In the genomic region with DNA sequence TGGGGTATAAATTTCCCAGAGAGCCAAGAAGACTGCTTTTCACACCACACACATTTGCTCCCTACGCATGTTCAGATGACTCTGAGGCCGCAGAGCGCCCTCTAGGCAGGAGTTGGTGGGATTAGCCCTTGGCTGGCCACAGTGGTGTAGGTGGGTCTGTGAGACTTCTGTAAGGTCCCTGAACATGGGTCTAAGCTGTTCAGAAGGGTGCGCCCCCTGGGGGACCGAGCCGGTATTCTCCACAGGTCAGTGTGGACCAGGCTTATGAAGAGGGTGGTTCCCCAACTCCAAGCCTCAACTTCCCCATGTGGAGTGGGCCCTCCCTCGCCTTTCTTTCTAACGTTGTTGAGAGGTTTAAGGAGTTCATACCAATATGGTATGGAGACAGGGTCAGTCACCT, we compare ENCODE assay signal across 8 mouse cellular contexts. TPM values are rescaled to one million over a fixed set of nuclear protein-coding genes. Genes with fewer than 3 reads are reported as not detected.
A peak's percentile ranks its signal among the peaks of the same experiment; 100 is the strongest.
DNase-seq lines count a peak whose midpoint lies in the region; ATAC-seq and TF ChIP-seq lines count a peak whose summit lies in the region.

No protein-coding gene starts in this region.

- H3K9me3 ChIP-seq in limb, embryonic 11.5 days (ENCODE audit: control insufficient read depth, low read length), result no peaks in the 10 kb centered on the region

- H3K36me3 ChIP-seq in limb, embryonic 11.5 days (ENCODE audit: control insufficient read depth, insufficient read depth, low read length), result no peaks in the 10 kb centered on the region

- no peak overlapping the region for H3K4me2 ChIP-seq in limb, embryonic 11.5 days (ENCODE audit: low read depth, severe bottlenecking)

- peak; percentile 61; the same call in 1 of the 2 replicates for ATAC-seq in limb, embryonic 11.5 days (ENCODE audit: insufficient number of reproducible peaks, low FRiP score, low TSS enrichment, low read depth)

- peak; percentile 52 for TF ChIP-seq CTCF in gastrocnemius, adult 2 months (IDR thresholded peaks at IDR 0.05)

- 52% methylated on average over 8 of the region's 8 CpGs for WGBS in limb, embryonic 11.5 days

- DNase-seq in gastrocnemius, adult 2 months, result peak; percentile 45
- DNase-seq in gastrocnemius, adult 18-20 months (ENCODE audit: low spot score), result no peak
- DNase-seq in 416B (ENCODE audit: low read depth), result peak; percentile 46
- DNase-seq in adrenal gland, adult 2 months, result peak; percentile 21
- DNase-seq in heart, postnatal 14 days, result peak; percentile 35 to 54
- peak; percentile 65 for DNase-seq in limb, embryonic 11.5 days (ENCODE audit: low spot score)
- peak; percentile 25 to 62 for DNase-seq in natural killer cell, adult 2 months (ENCODE audit: low spot score in 2 of 2)
- peak; percentile 85 for DNase-seq in thymus, postnatal 4 days

- H3K4me1 ChIP-seq in limb, embryonic 11.5 days (ENCODE audit: control insufficient read depth, insufficient read depth, low read length), result 0 out of 2 replicates have a peak, but pooled peaks cover 2% of the 10 kb centered on the region

- H3K9ac ChIP-seq in limb, embryonic 11.5 days (ENCODE audit: low read length), result no peak overlapping the region; the same call in 1 of the 2 replicates

- no peaks in the 10 kb centered on the region for H3K27me3 ChIP-seq in limb, embryonic 11.5 days (ENCODE audit: control insufficient read depth, insufficient read depth, low read length)

- H3K4me3 ChIP-seq in gastrocnemius, adult 2 months, result no peak overlapping the region
- H3K4me3 ChIP-seq in limb, embryonic 11.5 days (ENCODE audit: low read depth, low read length), result no peak overlapping the region

- intact Hi-C loops in gastrocnemius, adult 2 months (cut with DNase I), result no loop called here
- intact Hi-C loops in heart, postnatal 14 days (cut with DNase I), result no loop called here

- H3K27ac ChIP-seq in gastrocnemius, adult 2 months, result no peak overlapping the region
- no peak overlapping the region for H3K27ac ChIP-seq in limb, embryonic 11.5 days (replicated peaks; ENCODE audit: low read depth, low read length)

RNA-seq across cellular contexts. Expression of a gene that starts 59.3 kb away (rescaled TPM):
- 10 to 100 TPM; 21.7 to 29.8 TPM for total RNA-seq in gastrocnemius, adult 2 months (2021)
- 10 to 100 TPM; 21.7 to 24.4 TPM for total RNA-seq in gastrocnemius, adult 18-20 months (2021)
- total RNA-seq in adrenal gland, adult 2 months (2021), result 100 to 1,000 TPM; 116 to 121 TPM
- polyA plus RNA-seq in adrenal gland, adult 2 months (2012; rRNA removed), result 153 and 200 TPM in 2 replicates
- total RNA-seq in heart, postnatal 14 days (2021), result 10 to 100 TPM; 80.5 to 84.2 TPM
- 34.5 and 48.7 TPM in 2 replicates for polyA plus RNA-seq in limb, embryonic 11.5 days (2014; fragmentation: Nextera tagmentation; extraction: Ambion mirVana)
